Mouse (Mus musculus) megakaryocyte, embryonic 14.5 days (primary cell): ENCODE results near the gene Grap. TPM values are rescaled to one million over a fixed set of nuclear protein-coding genes. Genes with fewer than 3 reads are reported as not detected.
A peak's percentile ranks its signal among the peaks of the same experiment; 100 is the strongest.

ENCODE experiments used
- H3K27me3 ChIP-seq: replicated peaks from 2 replicates; pipeline ENCODE3; 2012; ENCODE audit warnings: inconsistent platforms
- H3K36me3 ChIP-seq: replicated peaks from 2 replicates; pipeline ENCODE3; 2012; ENCODE audit warnings: low read length, inconsistent platforms, mixed read lengths
- H3K4me1 ChIP-seq: 2 replicates; pipeline ENCODE4 v1.6.1; 2012; ENCODE audit warnings: inconsistent platforms
- H3K4me3 ChIP-seq: replicated peaks from 2 replicates; pipeline ENCODE3; 2012; ENCODE audit warnings: moderate library complexity, mild to moderate bottlenecking, inconsistent platforms
- H3K9me3 ChIP-seq: 2 replicates; pipeline ENCODE4 v1.6.1; 2012; ENCODE audit warnings: inconsistent platforms
- FLI1 ChIP-seq: IDR thresholded peaks from 2 replicates; pipeline ENCODE4 v1.6.1; 2012; ENCODE audit warnings: low read length, inconsistent platforms, mixed read lengths
- GATA1 ChIP-seq: IDR thresholded peaks from 3 replicates; pipeline ENCODE4 v1.6.1; 2012; ENCODE audit warnings: mixed read lengths, low read length, inconsistent platforms, borderline replicate concordance
- polyA plus RNA-seq: library from polyadenylated mRNA; stranded (reverse); fragments of >175 nt; gene quantifications from 2 replicates; pipeline ENCODE4 v1.2.3, GENCODE M21; 2012; ENCODE audit warnings: low replicate concordance; ENCODE audit not compliant: insufficient read depth

The Grap gene
- polyA plus RNA-seq, 1 experiment: 14.2 TPM

DNA sequence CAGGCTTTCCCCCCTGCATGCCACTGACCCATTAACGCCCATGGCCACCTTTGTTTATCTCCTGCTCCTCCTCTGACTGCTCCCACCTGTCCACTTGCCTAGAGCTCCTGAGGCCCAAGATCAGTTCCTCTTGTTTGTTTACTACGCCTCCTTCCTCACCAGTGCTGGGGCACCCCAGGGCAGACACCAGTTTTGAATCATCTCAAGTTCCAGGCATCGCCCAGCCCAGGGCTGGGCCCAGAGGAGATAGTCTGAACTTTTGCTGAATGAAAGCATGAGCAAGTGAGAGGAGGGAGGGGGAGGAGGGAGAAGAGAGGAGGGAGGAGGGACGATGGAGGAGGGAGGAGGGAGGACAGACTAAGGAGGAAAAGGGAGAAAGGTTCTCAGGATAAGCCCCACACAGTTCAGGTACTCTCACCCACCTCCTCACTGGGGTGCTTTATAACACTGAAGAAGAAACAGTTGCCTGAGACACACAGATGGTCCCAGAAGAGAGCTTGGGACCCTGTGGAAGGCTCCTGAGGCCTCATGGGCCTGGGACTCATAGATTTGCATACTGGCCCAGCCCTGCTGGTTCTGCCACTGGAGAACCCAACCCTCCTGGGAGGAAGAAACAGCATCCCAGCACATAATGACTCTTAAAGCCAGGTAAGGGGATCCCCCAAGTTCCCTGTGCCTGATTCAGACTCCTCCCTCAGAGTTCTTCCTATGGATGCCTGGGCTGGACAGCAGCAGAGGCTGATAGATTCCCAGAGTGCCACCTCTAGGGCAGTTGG is 26.2 kb downstream of the Grap start:
- peaks cover 96% of the 10 kb centered on the region for H3K27me3 ChIP-seq

DNA sequence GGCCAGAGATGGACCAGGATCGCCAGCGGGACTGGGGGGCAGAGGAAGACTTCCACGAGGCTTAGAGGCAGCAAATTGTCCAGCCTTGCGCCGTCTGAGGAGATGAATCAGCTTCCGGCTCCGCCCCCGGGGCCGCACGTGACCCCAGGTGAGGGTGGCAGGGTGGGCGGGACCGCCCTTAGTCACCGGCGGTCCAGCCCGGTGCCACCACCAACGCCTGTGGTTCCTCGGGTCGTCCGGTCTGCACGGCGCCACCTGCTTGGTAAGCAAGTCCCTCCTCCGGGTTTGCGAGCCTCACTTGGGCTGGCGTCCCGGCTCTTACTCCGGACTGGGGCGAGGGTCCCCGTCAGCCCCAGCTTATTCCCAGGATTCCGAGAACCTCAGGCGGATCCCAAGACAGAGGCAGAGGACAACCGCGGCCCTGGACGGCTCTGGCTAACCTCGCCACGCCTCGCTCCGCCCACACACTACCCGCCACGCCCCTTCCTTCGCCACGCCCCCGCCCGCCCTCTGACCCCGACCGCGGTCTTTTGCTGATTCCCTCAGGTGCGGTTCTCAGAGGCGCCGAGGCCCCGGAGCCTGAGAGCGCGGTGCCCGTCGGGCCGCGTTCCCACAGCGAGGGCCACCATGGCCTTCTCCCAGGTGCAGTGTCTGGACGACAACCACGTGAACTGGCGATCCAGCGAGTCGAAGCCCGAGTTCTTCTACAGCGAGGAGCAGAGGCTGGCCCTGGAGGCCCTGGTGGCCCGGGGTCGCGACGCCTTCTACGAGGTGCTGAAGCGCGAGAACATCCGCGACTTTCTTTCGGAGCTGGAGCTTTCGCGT is 31.1 kb downstream of the Grap start, which contains the start of gene Fam83g:
TSS of gene Fam83g (plus strand) at position 185 of the 825 bp plus-strand sequence.
- Histone ChIP-seq H3K9me3 (peaks cover 6% of the 10 kb centered on the region; the same call in 1 of the 2 replicates), H3K4me3 (peak within 1 kb of the TSS; percentile 93), H3K36me3 (peaks cover 12% of the 10 kb centered on the region), H3K27me3 (peaks cover 89% of the 10 kb centered on the region), H3K4me1 (peaks cover 62% of the 10 kb centered on the region)
- TF ChIP-seq GATA1: no peak
- no peak for TF ChIP-seq FLI1

More for the DNA sequence above, 26.2 kb downstream of the Grap start:
- H3K4me3 ChIP-seq: no peak overlapping the region
- peaks cover 34% of the 10 kb centered on the region for H3K4me1 ChIP-seq
- H3K9me3 ChIP-seq: peaks cover 6% of the 10 kb centered on the region; the same call in 1 of the 2 replicates
- H3K36me3 ChIP-seq: no peaks in the 10 kb centered on the region
- TF ChIP-seq GATA1 (no peak), FLI1 (no peak)

DNA sequence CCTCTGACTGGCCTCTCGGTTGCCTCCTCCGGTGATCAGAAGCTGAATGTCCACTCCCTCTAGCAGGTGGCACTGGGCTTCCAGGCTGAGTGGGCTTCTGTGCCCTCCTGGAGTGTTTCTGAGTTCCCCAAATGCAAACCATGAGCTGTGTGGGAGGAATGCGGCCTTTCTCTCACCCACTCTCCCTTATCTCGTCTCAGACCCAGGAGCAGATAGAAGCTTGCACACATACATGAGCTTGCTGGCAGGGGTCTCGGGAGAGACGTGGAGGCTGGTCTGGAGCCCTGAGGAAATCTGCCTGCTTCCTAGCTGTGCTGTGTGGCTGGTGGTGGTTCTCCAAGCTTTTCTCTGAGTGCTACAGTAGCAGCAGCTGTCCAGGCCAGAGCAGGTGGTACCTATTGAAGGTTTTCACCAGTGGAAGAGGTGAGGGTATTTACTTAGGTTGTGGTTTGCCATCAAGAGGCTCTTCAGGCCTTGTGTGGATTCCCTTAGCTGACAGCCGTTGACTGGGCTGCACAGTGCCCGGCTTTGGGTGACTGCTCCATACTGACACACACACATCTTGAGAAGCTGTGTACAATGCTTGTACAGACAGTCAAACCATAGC is 32.2 kb downstream of the Grap start:
- peaks cover 73% of the 10 kb centered on the region for H3K4me1 ChIP-seq
- peaks cover 6% of the 10 kb centered on the region; the same call in 1 of the 2 replicates for H3K9me3 ChIP-seq
- no peak for TF ChIP-seq FLI1
- TF ChIP-seq GATA1: no peak
- H3K36me3 ChIP-seq: peaks cover 19% of the 10 kb centered on the region
- H3K27me3 ChIP-seq: peaks cover 89% of the 10 kb centered on the region
- peak overlapping the region; percentile 93 for H3K4me3 ChIP-seq

DNA sequence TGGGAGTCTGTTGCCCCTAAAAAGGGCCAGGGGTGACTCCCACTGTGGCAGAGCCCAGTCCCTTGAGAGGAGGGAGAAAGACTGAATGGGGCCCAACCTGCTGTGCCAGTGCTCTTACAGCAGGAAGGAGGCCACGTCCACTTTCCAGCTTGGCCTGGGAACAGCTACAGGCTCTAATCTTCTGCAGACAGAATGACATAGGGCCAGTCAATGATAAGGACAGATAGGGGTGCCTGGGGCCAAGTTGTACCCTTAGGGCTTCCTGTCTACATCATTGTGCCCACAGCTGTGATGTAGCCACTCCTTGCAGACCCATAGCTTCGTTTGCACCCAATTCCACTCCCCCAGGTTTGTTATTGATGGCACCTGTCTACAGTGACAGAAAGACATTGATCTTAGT is 33.1 kb downstream of the Grap start:
- TF ChIP-seq FLI1 (no peak), GATA1 (no peak)
- 0 out of 2 replicates have a peak, but pooled peaks cover 1% of the 10 kb centered on the region for H3K9me3 ChIP-seq
- H3K4me1 ChIP-seq: peaks cover 73% of the 10 kb centered on the region
- peaks cover 82% of the 10 kb centered on the region for H3K27me3 ChIP-seq
- peak overlapping the region; percentile 93 for H3K4me3 ChIP-seq
- peaks cover 23% of the 10 kb centered on the region for H3K36me3 ChIP-seq

DNA sequence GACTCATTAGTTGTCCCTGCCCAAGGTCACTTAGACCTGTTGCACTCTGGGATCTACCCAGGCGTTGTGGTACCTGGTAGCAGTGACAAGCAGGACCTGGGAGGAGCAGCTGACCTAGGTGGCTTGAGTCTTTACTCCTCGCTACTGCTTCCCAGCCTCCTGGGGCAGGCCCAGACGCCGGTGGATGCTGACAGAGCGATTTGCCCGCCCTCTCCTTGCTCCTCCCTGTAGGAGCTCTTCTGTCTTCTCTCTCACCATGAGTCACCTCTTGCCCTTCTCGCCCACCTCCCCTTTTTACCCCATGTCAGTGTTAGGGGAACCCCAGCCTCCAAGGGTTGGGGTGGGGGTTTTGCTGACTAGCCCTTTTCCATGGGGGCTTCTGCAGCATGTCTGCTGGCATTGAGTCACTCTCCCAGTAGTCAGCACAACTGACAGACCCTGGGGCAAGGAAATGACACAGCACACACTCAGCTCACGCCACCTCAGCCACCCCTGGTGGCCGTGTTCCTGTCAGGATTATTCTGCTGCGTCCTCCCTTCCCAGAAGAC is 33.9 kb downstream of the Grap start:
- H3K9me3 ChIP-seq: no peaks in the 10 kb centered on the region
- H3K36me3 ChIP-seq: peaks cover 31% of the 10 kb centered on the region
- H3K27me3 ChIP-seq: peaks cover 83% of the 10 kb centered on the region
- H3K4me1 ChIP-seq: peaks cover 73% of the 10 kb centered on the region
- no peak for TF ChIP-seq FLI1
- no peak for TF ChIP-seq GATA1
- peak overlapping the region; percentile 93 for H3K4me3 ChIP-seq

DNA sequence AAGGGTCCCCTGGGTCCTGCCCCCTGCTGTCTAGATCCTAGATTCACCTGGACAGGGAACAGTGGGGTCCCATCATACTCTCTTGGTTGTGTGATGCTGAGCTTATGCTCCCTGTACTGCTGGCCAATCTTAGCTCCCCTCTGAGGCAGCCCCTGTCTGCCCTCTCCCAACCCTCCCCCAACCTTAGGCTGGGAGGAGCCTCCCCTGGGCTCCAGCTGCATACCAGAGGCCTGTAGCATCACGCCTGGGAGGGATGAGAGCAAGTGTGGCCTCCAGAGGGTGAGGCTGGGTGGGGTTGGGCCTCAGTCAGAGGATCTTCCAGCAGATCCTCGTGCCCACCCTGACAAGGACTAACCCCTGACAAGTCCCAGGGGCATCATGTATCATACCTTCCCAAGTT is 34.5 kb downstream of the Grap start:
- TF ChIP-seq FLI1: no peak
- Histone ChIP-seq H3K36me3 (peaks cover 37% of the 10 kb centered on the region), H3K27me3 (peaks cover 83% of the 10 kb centered on the region), H3K4me1 (peaks cover 73% of the 10 kb centered on the region), H3K9me3 (no peaks in the 10 kb centered on the region), H3K4me3 (peak overlapping the region; percentile 93)

DNA sequence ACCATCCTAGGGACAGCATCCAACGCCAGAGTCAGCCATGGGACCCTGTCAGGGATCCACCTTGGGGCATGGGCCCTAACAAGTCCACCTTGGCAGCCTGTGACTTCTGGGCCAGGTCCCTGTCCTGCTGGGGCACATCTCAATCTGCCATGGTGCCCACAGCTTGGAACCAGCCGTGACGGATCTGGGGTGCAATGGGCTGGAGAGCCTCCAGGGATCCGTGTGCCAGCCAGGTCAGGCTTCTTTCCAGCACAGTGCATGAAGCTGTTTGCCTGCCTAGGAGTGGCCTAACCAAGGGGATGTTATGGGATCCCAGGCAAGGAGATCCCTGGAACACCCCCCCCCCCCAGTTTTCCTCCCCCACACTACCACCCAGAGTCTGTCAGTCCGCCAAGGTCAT is 39.9 kb downstream of the Grap start:
- Histone ChIP-seq H3K4me1 (peaks cover 35% of the 10 kb centered on the region), H3K9me3 (no peaks in the 10 kb centered on the region), H3K27me3 (peaks cover 90% of the 10 kb centered on the region), H3K36me3 (peaks cover 90% of the 10 kb centered on the region), H3K4me3 (no peak overlapping the region)
- no peak for TF ChIP-seq GATA1
- TF ChIP-seq FLI1: no peak

DNA sequence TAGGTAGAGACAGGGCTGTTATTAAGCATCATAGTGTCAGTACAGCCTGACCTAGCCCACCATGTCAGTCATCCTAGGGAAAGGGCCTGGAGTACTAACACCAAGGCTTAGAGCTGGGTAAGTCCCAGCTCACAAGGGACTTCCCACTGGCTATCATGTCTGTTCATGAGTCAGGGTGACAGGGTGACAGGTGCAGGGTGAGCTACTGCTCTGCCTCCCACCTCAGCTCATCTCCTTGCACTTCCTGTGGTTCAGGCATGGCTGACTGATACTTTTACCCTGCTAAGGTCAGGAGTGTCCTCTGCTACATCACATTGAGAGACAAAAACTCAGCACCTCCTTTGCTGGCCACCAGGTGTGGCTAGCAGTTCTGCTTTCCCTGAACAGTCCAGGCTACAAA is 45.8 kb downstream of the Grap start:
- H3K36me3 ChIP-seq: peaks cover 97% of the 10 kb centered on the region
- peaks cover 93% of the 10 kb centered on the region for H3K27me3 ChIP-seq
- no peak overlapping the region for H3K4me3 ChIP-seq
- no peak for TF ChIP-seq FLI1
- TF ChIP-seq GATA1: no peak
- no peaks in the 10 kb centered on the region for H3K9me3 ChIP-seq
- peaks cover 26% of the 10 kb centered on the region for H3K4me1 ChIP-seq

DNA sequence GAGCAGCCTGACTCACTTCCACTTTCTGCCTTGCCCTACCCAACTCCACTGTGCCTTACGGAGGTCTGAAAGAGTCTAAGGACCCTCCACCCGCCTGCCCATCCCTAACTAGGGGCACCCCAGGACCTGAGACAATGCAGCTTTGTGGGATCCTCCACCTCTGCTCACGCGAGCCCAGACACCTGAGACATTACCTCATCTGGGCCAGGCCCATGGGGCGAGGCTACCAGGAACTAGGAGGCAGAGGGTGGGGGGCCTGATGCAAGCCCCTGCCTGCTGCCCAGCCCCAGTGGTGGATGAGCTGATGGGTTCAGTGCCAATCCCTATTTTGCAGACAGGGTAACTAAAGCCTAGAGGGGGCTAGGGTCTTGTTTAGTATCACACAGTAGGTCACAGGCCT is 46.4 kb downstream of the Grap start:
- no peaks in the 10 kb centered on the region for H3K9me3 ChIP-seq
- H3K27me3 ChIP-seq: peaks cover 93% of the 10 kb centered on the region
- no peak overlapping the region for H3K4me3 ChIP-seq
- peaks cover 97% of the 10 kb centered on the region for H3K36me3 ChIP-seq
- H3K4me1 ChIP-seq: peaks cover 24% of the 10 kb centered on the region
- TF ChIP-seq GATA1: no peak

DNA sequence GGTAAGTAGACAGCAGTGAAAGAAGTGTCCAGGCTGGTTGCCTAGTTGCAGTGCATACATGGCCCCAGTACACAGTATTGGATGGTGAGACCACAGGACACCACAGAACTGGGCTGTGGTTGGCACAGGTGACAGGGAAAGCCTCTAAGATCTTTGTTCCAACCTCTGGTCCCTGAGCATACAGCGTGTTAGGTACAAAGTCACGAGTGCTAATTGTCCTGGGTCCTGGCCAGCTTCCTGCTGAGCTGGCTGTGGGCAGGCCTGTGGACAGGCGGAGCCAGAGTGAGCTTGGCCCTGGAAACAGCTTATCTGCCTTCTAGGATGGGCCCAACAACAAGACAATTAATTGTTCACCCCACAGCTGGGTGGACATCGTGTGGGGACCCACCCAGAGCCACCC is 46.9 kb downstream of the Grap start:
- Histone ChIP-seq H3K9me3 (no peaks in the 10 kb centered on the region), H3K27me3 (peaks cover 93% of the 10 kb centered on the region), H3K4me1 (peaks cover 20% of the 10 kb centered on the region), H3K36me3 (peaks cover 97% of the 10 kb centered on the region), H3K4me3 (no peak overlapping the region)
- TF ChIP-seq GATA1: no peak
- no peak for TF ChIP-seq FLI1
